Mouse (Mus musculus) G1E (cell line): Measurements from ENCODE around the gene Sytl5.

Experiments used
- CTCF ChIP-seq: IDR thresholded peaks from 2 replicates; pipeline ENCODE4 v1.5.1; 2012; ENCODE audit warnings: low read depth, low read length, inconsistent platforms, mixed read lengths
- POLR2AphosphoS5 ChIP-seq: IDR thresholded peaks from 2 replicates; pipeline ENCODE4 v1.6.1; 2012; ENCODE audit warnings: low read depth, low read length, inconsistent platforms; ENCODE audit not compliant: insufficient replicate concordance
- TAL1 ChIP-seq: conservative IDR thresholded peaks from 2 replicates; pipeline ENCODE4 v1.6.1; 2012; ENCODE audit warnings: low read depth, low read length, inconsistent platforms, mixed read lengths

DNA sequence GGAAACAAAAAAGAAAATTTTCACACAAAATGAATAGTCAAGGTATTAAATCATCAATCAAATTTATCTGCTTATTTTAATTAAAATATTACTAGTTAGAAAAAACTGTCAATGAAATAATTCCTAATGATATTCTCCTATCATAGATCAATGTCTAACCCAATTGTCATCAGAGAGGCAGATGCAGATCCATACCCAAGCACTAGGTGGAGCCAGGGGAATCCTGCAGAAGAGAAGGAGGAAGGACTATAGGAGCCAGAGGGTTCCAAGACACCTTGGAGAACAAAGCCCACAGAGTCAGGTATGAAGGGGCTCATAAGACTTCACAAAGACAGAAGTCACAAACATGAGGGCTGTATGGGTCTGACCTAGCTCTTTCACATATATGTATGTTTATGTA, 149.2 kb downstream of the Sytl5 start:
- TF ChIP-seq POLR2AphosphoS5, result no peak
- TF ChIP-seq CTCF, result no peak
- TF ChIP-seq TAL1, result no peak
